Mouse (Mus musculus): ENCODE measurements around the gene Calm3. TPM values are rescaled to one million over a fixed set of nuclear protein-coding genes. Genes with fewer than 3 reads are reported as not detected.

Calm3 gene
- polyA plus RNA-seq, 1 experiment from 2014 or later, result 98.4 TPM

GRCm38 (mm10) chr7:16913806-16914452 is 10.0 kb downstream of the Calm3 start:
- H3K27ac ChIP-seq, result no peak overlapping the region
- no peaks in the 10 kb centered on the region for H3K9me3 ChIP-seq (replicated peaks)
- H3K4me2 ChIP-seq, result no peak overlapping the region
- H3K36me3 ChIP-seq, result peaks cover 38% of the 10 kb centered on the region
- no peak overlapping the region for H3K4me3 ChIP-seq
- peaks cover 21% of the 10 kb centered on the region for H3K27me3 ChIP-seq
- WGBS, result 34% methylated on average over 10 of the region's 10 CpGs
- peak; percentile 43; the same call in 1 of the 2 replicates for ATAC-seq (replicated peaks; ENCODE audit: insufficient number of reproducible peaks, insufficient read depth, low FRiP score, low read depth)
- H3K9ac ChIP-seq, result no peak overlapping the region
- peaks cover 32% of the 10 kb centered on the region for H3K4me1 ChIP-seq (replicated peaks)

GRCm38 (mm10) chr7:16912360-16912759 is 11.6 kb downstream of the Calm3 start:
- no peak for ATAC-seq (replicated peaks; ENCODE audit: insufficient number of reproducible peaks, insufficient read depth, low FRiP score, low read depth)
- H3K9me3 ChIP-seq (replicated peaks), result no peaks in the 10 kb centered on the region
- no peak overlapping the region for H3K9ac ChIP-seq
- H3K4me1 ChIP-seq (replicated peaks), result peaks cover 38% of the 10 kb centered on the region
- 76% methylated on average over 6 of the region's 6 CpGs for whole genome bisulfite sequencing
- no peak overlapping the region for H3K4me2 ChIP-seq
- H3K27me3 ChIP-seq, result peaks cover 29% of the 10 kb centered on the region
- peaks cover 26% of the 10 kb centered on the region for H3K36me3 ChIP-seq
- H3K4me3 ChIP-seq, result no peak overlapping the region
- no peak overlapping the region for H3K27ac ChIP-seq

GRCm38 (mm10) chr7:16911904-16912303 is 12.0 kb downstream of the Calm3 start:
- 94% methylated on average over 3 of the region's 3 CpGs for WGBS
- Histone ChIP-seq H3K27me3 (peaks cover 34% of the 10 kb centered on the region), H3K36me3 (peaks cover 22% of the 10 kb centered on the region), H3K4me1 (replicated peaks) (peaks cover 39% of the 10 kb centered on the region), H3K4me3 (no peak overlapping the region), H3K4me2 (no peak overlapping the region), H3K9ac (no peak overlapping the region), H3K9me3 (replicated peaks) (no peaks in the 10 kb centered on the region), H3K27ac (no peak overlapping the region)
- ATAC-seq (replicated peaks; ENCODE audit: insufficient number of reproducible peaks, insufficient read depth, low FRiP score, low read depth), result no peak

- H3K27me3 ChIP-seq, result peaks cover 44% of the 10 kb centered on the region
- no peak overlapping the region for H3K9ac ChIP-seq
Measured at GRCm38 (mm10) chr7:16909909-16910308, 14.0 kb downstream of the Calm3 start.

GRCm38 (mm10) chr7:16908859-16909258 is 15.1 kb downstream of the Calm3 start:
- H3K27ac ChIP-seq, result no peak overlapping the region
- H3K9ac ChIP-seq, result no peak overlapping the region
- WGBS, result 39% methylated on average over 11 of the region's 11 CpGs
- no peak overlapping the region for H3K4me3 ChIP-seq
- H3K36me3 ChIP-seq, result no peaks in the 10 kb centered on the region
- H3K27me3 ChIP-seq, result peaks cover 44% of the 10 kb centered on the region
- no peak for ATAC-seq (replicated peaks; ENCODE audit: insufficient number of reproducible peaks, insufficient read depth, low FRiP score, low read depth)
- H3K4me2 ChIP-seq, result peak overlapping the region; percentile 25; the same call in 1 of the 2 replicates
- peaks cover 54% of the 10 kb centered on the region for H3K4me1 ChIP-seq (replicated peaks)
- no peaks in the 10 kb centered on the region for H3K9me3 ChIP-seq (replicated peaks)

More at GRCm38 (mm10) chr7:16909909-16910308, 14.0 kb downstream of the Calm3 start:
- Histone ChIP-seq H3K9me3 (replicated peaks) (no peaks in the 10 kb centered on the region), H3K27ac (no peak overlapping the region), H3K4me2 (no peak overlapping the region), H3K36me3 (peaks cover 5% of the 10 kb centered on the region), H3K4me1 (replicated peaks) (peaks cover 49% of the 10 kb centered on the region), H3K4me3 (no peak overlapping the region)
- no peak for ATAC-seq (replicated peaks; ENCODE audit: insufficient number of reproducible peaks, insufficient read depth, low FRiP score, low read depth)
- 33% methylated on average over 10 of the region's 10 CpGs for WGBS

GRCm38 (mm10) chr7:16908367-16908766 is 15.5 kb downstream of the Calm3 start:
- 26% methylated on average over 11 of the region's 11 CpGs for WGBS
- no peak for ATAC-seq (replicated peaks; ENCODE audit: insufficient number of reproducible peaks, insufficient read depth, low FRiP score, low read depth)
- Histone ChIP-seq H3K9me3 (replicated peaks) (no peaks in the 10 kb centered on the region), H3K4me2 (peak overlapping the region; percentile 25), H3K27me3 (peaks cover 49% of the 10 kb centered on the region), H3K4me1 (replicated peaks) (peaks cover 54% of the 10 kb centered on the region), H3K27ac (no peak overlapping the region), H3K4me3 (no peak overlapping the region), H3K9ac (no peak overlapping the region; the same call in 1 of the 2 replicates), H3K36me3 (no peaks in the 10 kb centered on the region)

GRCm38 (mm10) chr7:16907842-16908241 is 16.1 kb downstream of the Calm3 start:
- peaks cover 54% of the 10 kb centered on the region for H3K27me3 ChIP-seq
- H3K36me3 ChIP-seq, result no peaks in the 10 kb centered on the region
- H3K9ac ChIP-seq, result no peak overlapping the region; the same call in 1 of the 2 replicates
- no peak overlapping the region for H3K4me3 ChIP-seq
- WGBS, result 15% methylated on average over 7 of the region's 7 CpGs
- no peaks in the 10 kb centered on the region for H3K9me3 ChIP-seq (replicated peaks)
- ATAC-seq (replicated peaks; ENCODE audit: insufficient number of reproducible peaks, insufficient read depth, low FRiP score, low read depth), result no peak
- H3K4me1 ChIP-seq (replicated peaks), result peaks cover 54% of the 10 kb centered on the region
- H3K27ac ChIP-seq, result no peak overlapping the region
- peak overlapping the region; percentile 25 for H3K4me2 ChIP-seq

- 84% methylated on average over 41 of the region's 41 CpGs for WGBS
- H3K27me3 ChIP-seq, result peaks cover 62% of the 10 kb centered on the region
- H3K9me3 ChIP-seq (replicated peaks), result no peaks in the 10 kb centered on the region
- H3K27ac ChIP-seq, result no peak overlapping the region
- peaks cover 54% of the 10 kb centered on the region for H3K4me1 ChIP-seq (replicated peaks)
- no peaks in the 10 kb centered on the region for H3K36me3 ChIP-seq
- peak overlapping the region; percentile 25 for H3K4me2 ChIP-seq
- H3K9ac ChIP-seq, result no peak overlapping the region
- ATAC-seq (replicated peaks; ENCODE audit: insufficient number of reproducible peaks, insufficient read depth, low FRiP score, low read depth), result no peak
- no peak overlapping the region for H3K4me3 ChIP-seq
Measured at GRCm38 (mm10) chr7:16906889-16907559, 16.9 kb downstream of the Calm3 start.

GRCm38 (mm10) chr7:16906281-16906680 is 17.6 kb downstream of the Calm3 start, which contains the start of gene Ptgir:
Gene Ptgir, plus strand, starts transcription at chr7:16906490.
- no peak for ATAC-seq (replicated peaks; ENCODE audit: insufficient number of reproducible peaks, insufficient read depth, low FRiP score, low read depth)
- peaks cover 54% of the 10 kb centered on the region for H3K4me1 ChIP-seq (replicated peaks)
- H3K4me3 ChIP-seq, result no peak within 1 kb of the TSS
- H3K27ac ChIP-seq, result peak within 1 kb of the TSS; percentile 10
- H3K4me2 ChIP-seq, result peak within 1 kb of the TSS; percentile 25
- no peak within 1 kb of the TSS for H3K9ac ChIP-seq
- peaks cover 63% of the 10 kb centered on the region for H3K27me3 ChIP-seq
- no peaks in the 10 kb centered on the region for H3K36me3 ChIP-seq
- no peaks in the 10 kb centered on the region for H3K9me3 ChIP-seq (replicated peaks)
- WGBS, result 34% methylated on average over 6 of the region's 6 CpGs

GRCm38 (mm10) chr7:16905491-16906021 is 18.4 kb downstream of the Calm3 start:
- Histone ChIP-seq H3K36me3 (no peaks in the 10 kb centered on the region), H3K4me2 (no peak overlapping the region), H3K4me1 (replicated peaks) (peaks cover 54% of the 10 kb centered on the region), H3K9ac (no peak overlapping the region), H3K27me3 (peaks cover 62% of the 10 kb centered on the region), H3K4me3 (no peak overlapping the region), H3K9me3 (replicated peaks) (no peaks in the 10 kb centered on the region), H3K27ac (peak overlapping the region; percentile 10)
- 43% methylated on average over 9 of the region's 9 CpGs for WGBS
- ATAC-seq (replicated peaks; ENCODE audit: insufficient number of reproducible peaks, insufficient read depth, low FRiP score, low read depth), result no peak

GRCm38 (mm10) chr7:16904120-16904675 is 19.7 kb downstream of the Calm3 start:
- no peak overlapping the region for H3K9ac ChIP-seq
- no peak overlapping the region for H3K4me2 ChIP-seq
- no peaks in the 10 kb centered on the region for H3K9me3 ChIP-seq (replicated peaks)
- no peak overlapping the region for H3K4me3 ChIP-seq
- no peaks in the 10 kb centered on the region for H3K36me3 ChIP-seq
- no peak overlapping the region for H3K27ac ChIP-seq
- WGBS, result 42% methylated on average over 9 of the region's 10 CpGs
- ATAC-seq (replicated peaks; ENCODE audit: insufficient number of reproducible peaks, insufficient read depth, low FRiP score, low read depth), result no peak; the same call in 1 of the 2 replicates
- peaks cover 47% of the 10 kb centered on the region for H3K4me1 ChIP-seq (replicated peaks)
- H3K27me3 ChIP-seq, result peaks cover 62% of the 10 kb centered on the region
